Mouse (Mus musculus) lung, adult 2 months (tissue): Measurements from ENCODE around the gene Hist1h2bb.

Experiments
- CTCF ChIP-seq: fragments of 200-500 bp; IDR thresholded peaks from 2 replicates; pipeline ENCODE4 v1.5.1; 2011; ENCODE audit warnings: mild to moderate bottlenecking, low read length, control low read depth; ENCODE audit not compliant: insufficient read depth
- POLR2A ChIP-seq: fragments of 200-500 bp; IDR thresholded peaks from 2 replicates; pipeline ENCODE4 v1.6.1; 2011; ENCODE audit warnings: low read depth, mild to moderate bottlenecking, control low read depth, low read length, borderline replicate concordance; ENCODE audit errors: extremely low read depth

DNA sequence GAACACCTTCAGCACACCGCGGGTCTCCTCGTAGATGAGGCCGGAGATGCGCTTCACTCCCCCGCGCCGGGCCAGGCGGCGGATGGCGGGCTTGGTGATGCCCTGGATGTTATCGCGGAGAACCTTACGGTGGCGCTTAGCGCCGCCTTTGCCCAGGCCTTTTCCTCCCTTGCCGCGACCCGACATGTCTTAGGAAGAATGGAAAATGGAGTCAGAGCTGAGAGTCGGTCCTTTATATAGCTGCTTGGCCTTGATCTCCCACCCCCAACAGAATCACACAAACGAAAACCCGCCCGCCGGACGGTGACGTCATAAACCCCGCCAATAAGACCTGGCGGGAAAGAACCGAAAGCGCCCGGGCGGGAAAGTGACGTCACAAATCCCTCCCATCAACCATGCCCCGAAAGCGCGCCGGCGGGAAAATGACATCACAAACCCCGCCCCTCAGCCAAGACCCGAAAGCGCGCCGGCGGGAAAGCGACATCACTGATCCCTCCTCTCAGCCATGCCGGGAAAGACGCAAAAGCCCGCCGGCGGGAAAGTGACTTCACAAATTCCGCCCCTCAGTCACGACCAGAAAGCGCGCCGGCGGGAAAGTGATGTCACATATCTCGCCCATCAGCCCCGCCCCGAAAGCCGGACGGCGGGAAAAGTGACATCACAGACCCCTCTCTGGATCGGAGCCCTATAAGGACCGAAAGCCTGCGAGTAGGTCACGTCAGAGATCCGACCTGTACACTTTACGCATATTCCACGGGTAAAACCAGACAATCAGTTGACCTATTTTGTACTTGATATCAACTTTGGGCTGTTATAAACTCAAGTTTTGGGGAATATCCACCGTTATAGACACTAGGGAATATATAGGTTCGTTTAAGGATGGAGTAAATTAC, 14.7 kb downstream of the Hist1h2bb start, which contains the start of gene Hist1h4a:
- peak; percentile 82 for TF ChIP-seq POLR2A
- no peak for TF ChIP-seq CTCF
